Mouse (Mus musculus): ENCODE data around the gene Ftl1. TPM values are rescaled to one million over a fixed set of nuclear protein-coding genes. Genes with fewer than 3 reads are reported as not detected.

Ftl1 gene
- polyA plus RNA-seq, 1 experiment from 2014 or later = 6,026 TPM

DNA sequence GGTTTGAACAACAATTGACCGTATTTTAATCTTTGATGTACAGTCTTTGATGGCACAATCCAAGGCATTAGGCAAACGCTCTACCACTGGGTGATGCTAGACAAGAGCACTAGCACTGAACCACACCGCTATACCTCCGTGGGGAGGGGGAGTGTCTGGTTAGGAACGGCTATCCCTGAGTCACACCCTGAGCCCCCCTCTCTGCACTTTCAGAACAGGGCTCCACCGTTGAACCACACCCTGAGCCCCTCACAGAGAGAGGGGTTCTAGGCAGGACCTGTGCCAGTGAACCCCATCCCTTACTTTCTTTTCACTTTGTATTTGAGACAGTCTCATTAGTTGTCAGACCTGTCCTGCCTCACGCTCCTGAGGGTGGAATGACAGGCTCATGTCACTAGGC is 51.3 kb downstream of the Ftl1 start:
- no peaks in the 10 kb centered on the region for H3K36me3 ChIP-seq (ENCODE audit: insufficient read depth, low read length)
- no peak overlapping the region for H3K27ac ChIP-seq (ENCODE audit: low read length)
- no peak overlapping the region for H3K4me3 ChIP-seq (ENCODE audit: low read depth, low read length)
- H3K9me3 ChIP-seq (ENCODE audit: low read length) = no peaks in the 10 kb centered on the region
- no peak overlapping the region for H3K9ac ChIP-seq (replicated peaks; ENCODE audit: low read depth)
- TF ChIP-seq CTCF (IDR thresholded peaks at IDR 0.05) (no peak), EP300 (IDR thresholded peaks at IDR 0.05) (no peak)
- 69% methylated on average over 7 of the region's 7 CpGs for WGBS
- DNase-seq (ENCODE audit: low spot score) (no peak), ATAC-seq (no peak)
- H3K27me3 ChIP-seq (replicated peaks; ENCODE audit: insufficient read depth, low read length) = peaks cover 35% of the 10 kb centered on the region
- no peak overlapping the region for H3K4me2 ChIP-seq (replicated peaks; ENCODE audit: low read depth, low read length)
- H3K4me1 ChIP-seq (ENCODE audit: insufficient read depth, low read depth, low read length) = peaks cover 5% of the 10 kb centered on the region; the same call in 1 of the 2 replicates

Small RNA genes within 50 kb of the gene (microRNA-seq; reads per million reads assigned to microRNA genes)
- gene Gm22133 = not detected

Other genes with a start within 250 kb of the Ftl1 start
- gene Dkkl1, start 247.7 kb downstream of the Ftl1 start, polyA plus RNA-seq (2015; fragmentation: Nextera tagmentation; extraction: Ambion mirVana) = 0.93 and 1.1 TPM in 2 replicates
- 46.5 and 52.3 TPM in 2 replicates for gene Tead2, start 244.1 kb downstream of the Ftl1 start, polyA plus RNA-seq (2015; fragmentation: Nextera tagmentation; extraction: Ambion mirVana)
- 9.1 and 9.8 TPM in 2 replicates for gene Cd37, start 220.8 kb downstream of the Ftl1 start, polyA plus RNA-seq (2015; fragmentation: Nextera tagmentation; extraction: Ambion mirVana)
- gene Slc6a16, start 218.8 kb downstream of the Ftl1 start, polyA plus RNA-seq (2015; fragmentation: Nextera tagmentation; extraction: Ambion mirVana) = not detected in 2 replicates
- not detected in 2 replicates for gene Slc6a21, start 182.4 kb downstream of the Ftl1 start, polyA plus RNA-seq (2015; fragmentation: Nextera tagmentation; extraction: Ambion mirVana)
- 19.2 and 21.9 TPM in 2 replicates for gene Trpm4, start 126.1 kb downstream of the Ftl1 start, polyA plus RNA-seq (2015; fragmentation: Nextera tagmentation; extraction: Ambion mirVana)
- gene Hrc, start 124.6 kb downstream of the Ftl1 start, polyA plus RNA-seq (2015; fragmentation: Nextera tagmentation; extraction: Ambion mirVana) = 0.50 and 0.54 TPM in 2 replicates
- gene Ppfia3, start 92.9 kb downstream of the Ftl1 start, polyA plus RNA-seq (2015; fragmentation: Nextera tagmentation; extraction: Ambion mirVana) = 1.8 and 2.0 TPM in 2 replicates
- 0.49 TPM in 1 of 2 replicates, not detected in the other for gene Lin7b, start 89.3 kb downstream of the Ftl1 start, polyA plus RNA-seq (2015; fragmentation: Nextera tagmentation; extraction: Ambion mirVana)
- gene Snrnp70, start 64.1 kb downstream of the Ftl1 start, polyA plus RNA-seq (2015; fragmentation: Nextera tagmentation; extraction: Ambion mirVana) = 85.3 and 104 TPM in 2 replicates
- 0.16 and 0.24 TPM in 2 replicates for gene Kcna7, start 54.2 kb downstream of the Ftl1 start, polyA plus RNA-seq (2015; fragmentation: Nextera tagmentation; extraction: Ambion mirVana)
- gene Ntf5, start 46.2 kb downstream of the Ftl1 start, polyA plus RNA-seq (2015; fragmentation: Nextera tagmentation; extraction: Ambion mirVana) = 7.1 and 7.2 TPM in 2 replicates
- gene Lhb, start 39.1 kb downstream of the Ftl1 start, polyA plus RNA-seq (2015; fragmentation: Nextera tagmentation; extraction: Ambion mirVana) = 4.5 and 4.7 TPM in 2 replicates
- gene Gys1, start 25.0 kb downstream of the Ftl1 start, polyA plus RNA-seq (2015; fragmentation: Nextera tagmentation; extraction: Ambion mirVana) = 19.2 and 19.6 TPM in 2 replicates
- gene Ruvbl2, start 21.8 kb downstream of the Ftl1 start, polyA plus RNA-seq (2015; fragmentation: Nextera tagmentation; extraction: Ambion mirVana) = 59.9 and 63.5 TPM in 2 replicates
- 144 and 155 TPM in 2 replicates for gene Bax, start 7.0 kb upstream of the Ftl1 start, polyA plus RNA-seq (2015; fragmentation: Nextera tagmentation; extraction: Ambion mirVana)
- gene Tulp2, start 22.0 kb upstream of the Ftl1 start, polyA plus RNA-seq (2015; fragmentation: Nextera tagmentation; extraction: Ambion mirVana) = 0.25 and 0.52 TPM in 2 replicates
- not detected in 2 replicates for gene Gm45808, start 26.9 kb upstream of the Ftl1 start, polyA plus RNA-seq (2015; fragmentation: Nextera tagmentation; extraction: Ambion mirVana)
- 3.5 and 4.5 TPM in 2 replicates for gene Dhdh, start 28.9 kb upstream of the Ftl1 start, polyA plus RNA-seq (2015; fragmentation: Nextera tagmentation; extraction: Ambion mirVana)
- 203 and 213 TPM in 2 replicates for gene Nucb1, start 50.5 kb upstream of the Ftl1 start, polyA plus RNA-seq (2015; fragmentation: Nextera tagmentation; extraction: Ambion mirVana)
- gene Ppp1r15a, start 66.4 kb upstream of the Ftl1 start, polyA plus RNA-seq (2015; fragmentation: Nextera tagmentation; extraction: Ambion mirVana) = 36.6 and 39.1 TPM in 2 replicates
- 2.0 and 2.1 TPM in 2 replicates for gene Plekha4, start 66.4 kb upstream of the Ftl1 start, polyA plus RNA-seq (2015; fragmentation: Nextera tagmentation; extraction: Ambion mirVana)
- 0.95 and 1.4 TPM in 2 replicates for gene Hsd17b14, start 95.0 kb upstream of the Ftl1 start, polyA plus RNA-seq (2015; fragmentation: Nextera tagmentation; extraction: Ambion mirVana)
- 29.4 and 39.8 TPM in 2 replicates for gene Bcat2, start 110.3 kb upstream of the Ftl1 start, polyA plus RNA-seq (2015; fragmentation: Nextera tagmentation; extraction: Ambion mirVana)
- gene Fgf21, start 155.6 kb upstream of the Ftl1 start, polyA plus RNA-seq (2015; fragmentation: Nextera tagmentation; extraction: Ambion mirVana) = not detected in 2 replicates
- gene Fut1, start 157.4 kb upstream of the Ftl1 start, polyA plus RNA-seq (2015; fragmentation: Nextera tagmentation; extraction: Ambion mirVana) = 0.13 and 0.18 TPM in 2 replicates
- 0.19 and 0.32 TPM in 2 replicates for gene Izumo1, start 161.9 kb upstream of the Ftl1 start, polyA plus RNA-seq (2015; fragmentation: Nextera tagmentation; extraction: Ambion mirVana)
- gene Rasip1, start 167.6 kb upstream of the Ftl1 start, polyA plus RNA-seq (2015; fragmentation: Nextera tagmentation; extraction: Ambion mirVana) = 43.3 and 49.0 TPM in 2 replicates
- gene Mamstr, start 180.1 kb upstream of the Ftl1 start, polyA plus RNA-seq (2015; fragmentation: Nextera tagmentation; extraction: Ambion mirVana) = 4.0 and 4.8 TPM in 2 replicates
- 0.27 and 0.84 TPM in 2 replicates for gene Fut2, start 206.5 kb upstream of the Ftl1 start, polyA plus RNA-seq (2015; fragmentation: Nextera tagmentation; extraction: Ambion mirVana)
- 2.4 TPM in 2 replicates for gene Ntn5, start 224.1 kb upstream of the Ftl1 start, polyA plus RNA-seq (2015; fragmentation: Nextera tagmentation; extraction: Ambion mirVana)
- 1.0 and 2.0 TPM in 2 replicates for gene Sec1, start 234.5 kb upstream of the Ftl1 start, polyA plus RNA-seq (2015; fragmentation: Nextera tagmentation; extraction: Ambion mirVana)
- gene Car11, start 240.0 kb upstream of the Ftl1 start, polyA plus RNA-seq (2015; fragmentation: Nextera tagmentation; extraction: Ambion mirVana) = 1.5 and 2.4 TPM in 2 replicates
- 6.8 and 9.4 TPM in 2 replicates for gene Dbp, start 245.2 kb upstream of the Ftl1 start, polyA plus RNA-seq (2015; fragmentation: Nextera tagmentation; extraction: Ambion mirVana)

Measured in lung, postnatal 0 days (tissue).